Mouse (Mus musculus) stomach, embryonic 16.5 days (tissue): ENCODE measurements around the gene Pianp. TPM values are rescaled to one million over a fixed set of nuclear protein-coding genes. Genes with fewer than 3 reads are reported as not detected.

Experiments used
- ATAC-seq: fragments of 200-750 bp; cut with Nextera tagmentation; 2 replicates; pipeline ENCODE4 v1.8.0; 2017; ENCODE audit warnings: moderate number of reproducible peaks, moderate TSS enrichment; ENCODE audit not compliant: insufficient read depth, low FRiP score
- H3K27ac ChIP-seq: fragments of 300-500 bp; sonication (generic); 2 replicates; pipeline ENCODE4 v1.5.1; 2014; ENCODE audit warnings: low read length
- H3K27me3 ChIP-seq: fragments of 300-500 bp; sonication (generic); 2 replicates; pipeline ENCODE4 v1.6.1; 2014; ENCODE audit warnings: low read length, control low read depth, mixed read lengths; ENCODE audit not compliant: control insufficient read depth, insufficient read depth
- H3K36me3 ChIP-seq: fragments of 300-500 bp; sonication (generic); 2 replicates; pipeline ENCODE4 v1.6.1; 2014; ENCODE audit warnings: low read length; ENCODE audit not compliant: control insufficient read depth, insufficient read depth
- H3K4me1 ChIP-seq: fragments of 300-500 bp; sonication (generic); 2 replicates; pipeline ENCODE4 v1.6.1; 2014; ENCODE audit warnings: low read length, control low read depth, mixed read lengths; ENCODE audit not compliant: control insufficient read depth, insufficient read depth
- H3K4me2 ChIP-seq: fragments of 300-500 bp; sonication (generic); 2 replicates; pipeline ENCODE4 v1.6.1; 2014; ENCODE audit warnings: low read depth, low read length, mixed read lengths
- H3K4me3 ChIP-seq: fragments of 300-500 bp; sonication (generic); replicated peaks from 2 replicates; pipeline ENCODE4 v1.5.1; 2014; ENCODE audit warnings: mild to moderate bottlenecking, low read length
- H3K9ac ChIP-seq: fragments of 300-500 bp; sonication (generic); 2 replicates; pipeline ENCODE4 v1.6.1; 2014; ENCODE audit warnings: low read length
- H3K9me3 ChIP-seq: fragments of 300-500 bp; sonication (generic); replicated peaks from 2 replicates; pipeline ENCODE4 v1.6.1; 2016; ENCODE audit warnings: low read length, control low read depth; ENCODE audit not compliant: control insufficient read depth
- WGBS: fragments of 180-500 bp; shearing (Covaris S2); extraction: QIAGEN DNeasy Blood & Tissue Kit; methylation state at CpG from one replicate; pipeline ENCODE4 v1.1.7; 2014; 5-methylcytosine and 5-hydroxymethylcytosine counted together
- polyA plus RNA-seq: library from polyadenylated mRNA; unstranded; fragments of >200 nt; fragmentation: Nextera tagmentation; extraction: Ambion mirVana; gene quantifications from 2 replicates; pipeline ENCODE4 v1.2.1, GENCODE M21; 2015

The Pianp gene
- polyA plus RNA-seq, 1 experiment from 2014 or later, result 4.0 TPM

DNA sequence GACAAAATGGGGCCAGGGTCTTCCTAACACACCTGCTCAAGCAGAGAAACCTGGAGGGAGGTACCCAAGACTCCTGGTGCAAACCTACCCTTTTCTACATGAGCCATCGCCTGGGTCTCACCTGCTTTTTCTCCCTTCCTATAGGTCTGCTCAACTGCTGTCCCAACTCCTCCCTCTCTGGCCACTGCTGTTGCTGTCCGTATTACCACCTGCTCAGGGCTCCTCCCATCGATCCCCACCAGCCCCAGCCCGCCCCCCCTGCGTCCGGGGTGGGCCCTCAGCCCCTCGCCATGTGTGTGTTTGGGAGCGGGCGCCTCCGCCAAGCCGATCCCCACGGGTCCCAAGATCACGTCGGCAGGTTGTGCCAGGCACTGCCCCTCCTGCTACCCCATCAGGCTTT is 2.6 kb downstream of the Pianp start:
- Histone ChIP-seq H3K4me1 (peaks cover 18% of the 10 kb centered on the region), H3K36me3 (no peaks in the 10 kb centered on the region), H3K4me2 (no peak overlapping the region), H3K27ac (no peak overlapping the region), H3K9ac (no peak overlapping the region), H3K4me3 (no peak overlapping the region), H3K9me3 (no peaks in the 10 kb centered on the region), H3K27me3 (peaks cover 54% of the 10 kb centered on the region)
- no peak for ATAC-seq
- WGBS, result 32% methylated on average over 14 of the region's 14 CpGs

DNA sequence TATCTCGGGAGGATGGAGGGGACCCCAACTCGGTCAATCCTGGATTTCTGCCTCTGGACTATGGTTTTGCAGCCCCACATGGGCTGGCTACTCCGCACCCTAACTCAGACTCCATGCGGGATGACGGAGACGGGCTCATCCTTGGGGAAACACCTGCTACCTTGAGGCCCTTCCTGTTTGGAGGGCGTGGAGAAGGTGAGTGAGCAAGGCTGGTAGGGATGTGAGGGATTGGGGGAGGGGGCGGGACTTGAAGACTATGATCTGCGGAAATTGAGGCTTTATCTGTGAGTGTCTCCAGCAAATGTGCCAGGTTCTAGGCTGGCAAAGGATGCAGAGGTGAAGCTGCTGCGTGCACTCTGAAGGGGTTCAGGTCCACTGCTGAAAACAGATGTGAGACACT is 3.1 kb downstream of the Pianp start:
- no peak overlapping the region for H3K27ac ChIP-seq
- no peak overlapping the region for H3K4me3 ChIP-seq
- H3K4me2 ChIP-seq, result no peak overlapping the region
- peaks cover 50% of the 10 kb centered on the region for H3K27me3 ChIP-seq
- WGBS, result 27% methylated on average over 10 of the region's 10 CpGs
- no peak overlapping the region for H3K9ac ChIP-seq
- peaks cover 18% of the 10 kb centered on the region for H3K4me1 ChIP-seq
- ATAC-seq, result no peak
- H3K36me3 ChIP-seq, result no peaks in the 10 kb centered on the region
- H3K9me3 ChIP-seq, result no peaks in the 10 kb centered on the region

DNA sequence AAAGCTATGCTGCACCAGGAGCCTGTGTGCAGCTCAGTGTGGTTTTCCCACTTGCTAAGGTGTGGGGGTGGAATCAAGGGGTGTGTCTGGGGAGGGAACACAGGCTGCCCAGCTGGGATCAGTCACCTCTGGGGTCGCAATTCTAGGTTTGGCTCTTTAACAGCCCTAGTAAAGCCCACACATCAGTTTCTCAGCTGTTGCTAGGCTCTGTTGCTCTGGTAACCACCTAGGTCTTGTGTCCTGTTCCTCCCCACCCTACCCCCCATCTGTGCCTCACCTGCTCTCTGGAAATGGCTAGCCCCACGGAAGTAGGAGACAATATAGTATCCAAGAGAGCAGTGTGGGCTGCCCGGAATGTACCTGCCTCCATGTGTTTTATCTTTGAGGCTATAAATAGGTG is 7.2 kb downstream of the Pianp start:
- Histone ChIP-seq H3K9ac (no peak overlapping the region), H3K36me3 (no peaks in the 10 kb centered on the region), H3K4me2 (no peak overlapping the region), H3K27ac (no peak overlapping the region), H3K9me3 (no peaks in the 10 kb centered on the region), H3K27me3 (peaks cover 18% of the 10 kb centered on the region), H3K4me1 (no peaks in the 10 kb centered on the region), H3K4me3 (no peak overlapping the region)
- no peak for ATAC-seq
- 21% methylated on average over 3 of the region's 3 CpGs for WGBS

- Histone ChIP-seq H3K9ac (no peak overlapping the region), H3K4me3 (no peak overlapping the region), H3K4me1 (peaks cover 3% of the 10 kb centered on the region), H3K9me3 (no peaks in the 10 kb centered on the region), H3K27ac (no peak overlapping the region), H3K36me3 (no peaks in the 10 kb centered on the region), H3K27me3 (peaks cover 6% of the 10 kb centered on the region; the same call in 1 of the 2 replicates), H3K4me2 (no peak overlapping the region)
- ATAC-seq, result no peak
- 35% methylated on average over 3 of the region's 3 CpGs for whole genome bisulfite sequencing
These were observed 8.6 kb downstream of the Pianp start for GRCm38 (mm10) chr6:125005086-125005485.

- no peak for ATAC-seq
- Histone ChIP-seq H3K36me3 (no peaks in the 10 kb centered on the region), H3K9me3 (no peaks in the 10 kb centered on the region), H3K27me3 (no peaks in the 10 kb centered on the region), H3K27ac (no peak overlapping the region; the same call in 1 of the 2 replicates), H3K4me2 (peak overlapping the region; percentile 61), H3K4me1 (peaks cover 8% of the 10 kb centered on the region), H3K4me3 (peak overlapping the region; percentile 77), H3K9ac (peak overlapping the region; percentile 99)
- WGBS, result 39% methylated on average over 13 of the region's 13 CpGs
These were observed 11.6 kb downstream of the Pianp start for GRCm38 (mm10) chr6:125008060-125008459.

DNA sequence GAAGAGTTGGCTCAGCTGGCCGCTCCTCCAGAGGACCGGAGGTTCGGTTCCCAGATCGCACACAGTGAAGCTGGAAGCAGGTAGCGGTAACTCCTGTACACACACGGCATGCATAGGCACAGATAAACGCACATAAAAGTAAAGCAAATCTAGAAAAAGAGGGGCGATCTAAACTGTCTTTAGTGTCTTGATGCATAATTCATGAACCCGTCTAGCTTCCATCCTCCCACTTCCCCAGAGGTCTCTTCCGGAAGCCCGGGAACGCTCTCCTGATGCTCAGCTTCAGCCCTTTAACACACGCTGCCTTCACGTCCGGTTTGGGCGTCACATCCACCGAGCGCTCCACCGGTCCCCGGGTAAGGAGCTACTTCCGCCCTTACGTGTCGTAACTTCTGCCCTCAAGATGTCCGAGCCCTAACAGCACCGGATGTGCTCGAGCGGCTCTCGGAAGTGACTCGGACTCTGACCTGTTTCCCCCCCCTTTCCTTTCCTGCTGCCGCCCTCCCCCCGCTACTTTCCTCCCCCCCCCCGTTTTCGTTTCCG is 12.2 kb downstream of the Pianp start:
- peak overlapping the region; percentile 91 for H3K4me2 ChIP-seq
- no peaks in the 10 kb centered on the region for H3K9me3 ChIP-seq
- peak overlapping the region; percentile 99 for H3K9ac ChIP-seq
- WGBS, result under 1% methylated on average over 33 of the region's 34 CpGs
- no peaks in the 10 kb centered on the region for H3K36me3 ChIP-seq
- H3K27me3 ChIP-seq, result no peaks in the 10 kb centered on the region
- H3K4me3 ChIP-seq, result peak overlapping the region; percentile 77
- peak overlapping the region; percentile 98 for H3K27ac ChIP-seq
- peak; percentile 98 for ATAC-seq
- H3K4me1 ChIP-seq, result peaks cover 8% of the 10 kb centered on the region

DNA sequence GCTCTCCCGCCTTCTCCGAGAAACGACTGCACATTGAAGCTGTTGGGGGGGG is 12.5 kb downstream of the Pianp start, which contains the start of gene Zfp384:
Gene Zfp384, plus strand, starts transcription at position 17 of the 52 bp plus-strand sequence.
- 0% methylated on average over 3 of the region's 3 CpGs for WGBS
- no peak for ATAC-seq

DNA sequence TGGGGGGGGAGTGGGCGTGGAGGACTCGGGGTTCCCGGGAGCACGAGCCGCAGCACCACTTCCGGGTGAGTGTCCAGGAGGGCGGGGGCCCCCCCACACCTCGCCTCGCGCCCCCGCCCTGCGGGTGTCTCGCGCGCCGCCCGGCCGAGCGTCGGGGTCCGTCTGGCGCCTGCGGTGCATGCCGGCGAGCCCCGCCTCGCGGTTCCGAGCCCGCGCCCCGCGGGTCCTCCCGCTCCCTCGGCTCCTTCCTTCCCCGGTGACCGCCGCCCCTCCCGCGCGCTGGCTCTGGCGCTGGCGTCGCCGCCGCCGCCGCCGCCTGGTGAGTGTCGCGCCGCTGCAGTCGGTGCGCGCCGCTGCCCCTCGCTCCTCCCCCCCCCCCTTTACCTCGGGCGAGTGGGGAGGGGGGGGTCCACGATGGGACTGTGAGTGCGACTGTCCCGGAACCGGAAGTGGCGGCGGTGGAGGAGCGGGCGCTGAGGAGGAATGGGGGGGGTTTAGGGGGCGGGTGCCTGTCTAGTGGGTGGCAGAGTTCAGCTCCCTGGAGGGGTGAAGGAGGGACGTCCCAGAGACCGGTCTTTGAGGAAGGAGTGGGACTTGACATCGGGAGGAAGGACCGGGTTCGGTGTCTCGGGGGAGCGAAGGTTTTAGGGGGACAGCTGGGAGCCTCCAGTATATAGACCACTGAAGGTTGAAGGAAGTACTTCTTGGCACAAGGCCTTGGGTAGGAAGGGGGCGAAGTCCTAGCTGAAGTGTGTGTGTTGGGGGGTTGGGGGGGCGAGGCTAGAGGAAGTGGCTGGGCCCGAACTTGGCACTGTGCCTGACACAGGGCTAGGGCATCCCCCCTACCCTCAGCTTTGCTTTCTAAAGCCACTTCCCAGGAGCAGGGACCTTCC is 12.9 kb downstream of the Pianp start:
- Histone ChIP-seq H3K4me1 (peaks cover 8% of the 10 kb centered on the region), H3K9ac (peak overlapping the region; percentile 99), H3K27ac (peak overlapping the region; percentile 98), H3K4me2 (peak overlapping the region; percentile 91), H3K9me3 (no peaks in the 10 kb centered on the region), H3K36me3 (no peaks in the 10 kb centered on the region), H3K4me3 (peak overlapping the region; percentile 77), H3K27me3 (no peaks in the 10 kb centered on the region)
- peak; percentile 87 for ATAC-seq
- under 1% methylated on average over 56 of the region's 78 CpGs for WGBS

More for the DNA sequence above, 12.5 kb downstream of the Pianp start, which contains the start of gene Zfp384:
- Histone ChIP-seq H3K4me2 (peak within 1 kb of the TSS; percentile 91), H3K9ac (peak within 1 kb of the TSS; percentile 99), H3K9me3 (no peaks in the 10 kb centered on the region), H3K4me3 (peak within 1 kb of the TSS; percentile 77), H3K27me3 (no peaks in the 10 kb centered on the region), H3K36me3 (no peaks in the 10 kb centered on the region), H3K4me1 (peaks cover 8% of the 10 kb centered on the region), H3K27ac (peak within 1 kb of the TSS; percentile 98)

DNA sequence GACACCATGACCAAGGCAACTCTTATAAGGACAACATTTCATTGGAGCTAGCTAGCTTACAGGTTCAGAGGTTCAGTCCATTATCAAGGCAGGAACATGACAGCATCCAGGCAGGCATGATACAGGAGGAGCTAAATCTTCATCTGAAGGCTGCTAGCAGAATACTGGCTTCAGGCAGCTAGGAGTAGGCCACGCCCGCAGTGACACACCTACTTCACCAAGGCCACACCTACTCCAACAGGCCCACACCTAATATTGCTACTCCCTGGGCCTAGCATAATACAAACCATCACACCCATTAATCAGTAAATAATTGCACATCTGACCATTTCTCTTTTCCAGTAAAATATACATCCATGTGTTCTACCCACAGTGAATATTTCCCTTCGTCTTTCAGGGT is 21.2 kb downstream of the Pianp start:
- Histone ChIP-seq H3K27me3 (no peaks in the 10 kb centered on the region), H3K4me2 (no peak overlapping the region), H3K4me1 (no peaks in the 10 kb centered on the region), H3K27ac (no peak overlapping the region), H3K4me3 (no peak overlapping the region), H3K9ac (no peak overlapping the region), H3K36me3 (peaks cover 11% of the 10 kb centered on the region; the same call in 1 of the 2 replicates), H3K9me3 (no peaks in the 10 kb centered on the region)
- no peak; the same call in 1 of the 2 replicates for ATAC-seq
- WGBS, result 95% methylated on average over 3 of the region's 3 CpGs
